Mouse (Mus musculus): ENCODE results near the gene Mxra8.

The Mxra8 gene

DNA sequence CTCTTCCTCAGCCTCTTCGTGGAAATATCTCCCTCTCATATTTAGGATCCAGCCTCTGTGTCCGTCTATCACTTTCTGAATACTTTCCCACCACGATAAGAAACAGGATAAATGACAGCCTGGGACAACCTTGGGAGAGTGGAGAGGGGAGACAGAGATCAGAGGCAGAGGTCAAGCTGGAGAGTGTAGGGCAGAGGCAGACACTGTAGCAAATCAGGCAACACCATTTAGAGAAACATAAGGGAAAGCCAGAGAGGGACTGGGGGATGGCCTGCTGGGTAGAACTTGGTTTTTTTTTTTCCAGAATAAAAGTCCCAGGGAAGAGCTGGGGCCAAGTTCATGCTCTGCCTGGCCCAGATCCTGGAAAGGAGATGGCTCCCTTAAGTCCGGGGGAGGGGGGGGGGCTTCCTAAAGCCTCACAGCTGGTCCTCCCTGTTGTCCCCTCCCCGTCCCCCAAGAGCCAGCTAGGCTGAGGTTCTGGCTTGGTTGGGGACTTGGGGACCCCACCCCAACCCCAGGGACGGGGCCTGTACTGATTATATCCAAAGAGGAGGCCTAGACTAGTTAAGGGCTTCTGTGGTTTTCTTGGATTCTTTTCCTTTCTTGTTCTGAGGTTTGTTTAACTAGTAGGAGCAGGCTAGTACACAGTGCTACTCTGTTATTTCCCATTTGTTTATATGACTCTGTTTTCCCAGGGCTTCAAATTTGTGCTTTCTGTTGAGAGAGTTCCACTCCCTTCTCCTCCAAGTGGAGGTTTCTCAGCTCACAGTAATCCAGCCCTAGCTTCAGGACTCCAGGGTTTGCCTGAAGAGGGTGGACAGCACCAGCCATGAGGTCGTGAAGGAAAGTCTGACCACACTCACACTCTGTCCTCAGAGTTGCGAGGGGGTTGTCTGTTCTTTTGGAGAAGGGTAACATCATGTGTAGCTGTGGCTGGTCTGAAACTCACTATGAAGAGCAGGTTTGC lies 1.0 kb upstream of the Mxra8 start:
- no peak for DNase-seq

GRCm38 (mm10) chr4:155840076-155841002 lies 859 bp downstream of the Mxra8 start:
- DNase-seq = peak; percentile 60

GRCm38 (mm10) chr4:155841003-155841454 lies 1.5 kb downstream of the Mxra8 start:
- peak; percentile 61 for DNase-seq

GRCm38 (mm10) chr4:155841651-155842270 lies 2.3 kb downstream of the Mxra8 start:
- peak; percentile 67 for DNase-seq

DNA sequence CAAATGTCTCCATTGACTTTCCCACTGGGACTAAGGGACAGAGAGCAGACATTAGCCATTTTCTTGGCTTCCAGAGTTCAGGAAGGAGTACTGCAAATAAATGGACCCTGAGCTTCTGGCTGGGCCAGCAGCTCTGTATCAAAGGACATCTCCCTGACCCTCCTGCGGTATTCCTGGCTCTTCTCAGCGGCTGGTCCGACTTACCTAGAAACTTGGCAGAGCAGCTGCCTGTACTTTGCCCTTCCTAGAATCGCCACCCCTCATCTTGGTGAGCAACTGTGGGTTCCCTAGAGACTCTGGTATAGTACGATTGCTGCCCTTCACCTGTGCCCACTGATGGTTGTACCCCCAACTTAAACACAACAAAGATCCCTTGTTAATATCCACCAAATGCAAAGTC lies 3.8 kb downstream of the Mxra8 start:
- DNase-seq = no peak

GRCm38 (mm10) chr4:155846871-155847578 lies 7.5 kb downstream of the Mxra8 start, which contains the start of gene Dvl1:
Dvl1 (plus strand) TSS chr4:155847402.
- DNase-seq = peak; percentile 91

- peak; percentile 77 for DNase-seq
These were observed 8.3 kb downstream of the Mxra8 start for GRCm38 (mm10) chr4:155847591-155848352.

DNA sequence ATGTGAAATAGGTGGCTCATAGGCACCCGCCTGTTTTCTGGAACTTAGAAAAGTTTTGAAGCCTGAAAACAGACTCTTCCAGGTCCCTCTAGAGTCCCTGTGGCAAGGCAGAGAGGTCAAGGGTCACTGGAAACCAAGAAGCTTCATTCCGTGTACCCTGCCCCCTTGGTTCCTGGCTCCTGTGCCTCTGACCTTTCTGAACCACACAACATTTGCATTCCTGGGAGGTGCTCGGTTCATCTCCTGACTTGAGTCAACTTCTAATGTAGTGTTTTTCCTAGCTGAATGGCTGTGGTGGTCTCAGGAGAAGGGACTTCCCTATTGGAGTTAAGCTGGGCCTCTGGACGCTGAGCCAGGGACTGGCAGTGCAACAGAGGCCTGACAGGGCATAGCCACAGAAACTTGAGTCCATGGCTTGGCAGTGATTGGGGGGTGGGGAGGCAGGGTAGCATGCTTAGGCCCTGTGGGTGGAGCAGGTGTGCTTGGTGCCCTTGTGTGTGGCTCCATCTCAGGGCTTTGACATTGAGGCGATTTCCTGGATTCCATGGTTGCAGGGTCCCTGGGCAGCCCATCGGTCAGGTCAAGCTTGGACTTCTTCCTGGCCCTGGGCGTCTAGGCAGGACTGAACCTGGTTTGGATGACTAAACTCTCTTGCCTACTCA lies 9.1 kb downstream of the Mxra8 start:
- peak; percentile 50 for DNase-seq

DNA sequence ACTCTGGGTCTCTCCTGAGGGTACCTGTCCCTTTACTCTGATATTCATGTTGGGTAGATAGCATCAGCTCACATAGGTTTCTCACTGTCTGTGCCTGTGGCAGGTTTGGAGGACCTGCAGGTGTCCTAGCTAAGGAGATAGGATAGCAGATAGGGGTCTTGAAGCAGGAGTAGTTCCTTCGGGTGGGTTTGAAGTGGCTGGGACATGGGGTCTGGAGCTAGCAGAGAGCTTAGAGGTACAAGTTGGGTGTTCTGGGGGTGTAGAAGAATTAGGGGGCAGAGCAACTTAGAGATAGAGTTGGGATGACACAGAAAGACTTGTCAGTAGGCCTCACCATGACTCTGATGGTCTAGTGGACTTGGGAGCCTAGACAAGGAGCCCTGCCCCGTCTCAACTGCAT lies 9.9 kb downstream of the Mxra8 start:
- no peak for DNase-seq

- DNase-seq = peak; percentile 28
These were observed 10.4 kb downstream of the Mxra8 start for GRCm38 (mm10) chr4:155849792-155850451.

- DNase-seq = peak; percentile 21
These were observed 11.9 kb downstream of the Mxra8 start for GRCm38 (mm10) chr4:155851368-155851767.

- peak; percentile 76 for DNase-seq
These were observed 12.5 kb downstream of the Mxra8 start for GRCm38 (mm10) chr4:155851951-155852411.

GRCm38 (mm10) chr4:155853421-155853820 lies 13.9 kb downstream of the Mxra8 start:
- no peak for DNase-seq

DNA sequence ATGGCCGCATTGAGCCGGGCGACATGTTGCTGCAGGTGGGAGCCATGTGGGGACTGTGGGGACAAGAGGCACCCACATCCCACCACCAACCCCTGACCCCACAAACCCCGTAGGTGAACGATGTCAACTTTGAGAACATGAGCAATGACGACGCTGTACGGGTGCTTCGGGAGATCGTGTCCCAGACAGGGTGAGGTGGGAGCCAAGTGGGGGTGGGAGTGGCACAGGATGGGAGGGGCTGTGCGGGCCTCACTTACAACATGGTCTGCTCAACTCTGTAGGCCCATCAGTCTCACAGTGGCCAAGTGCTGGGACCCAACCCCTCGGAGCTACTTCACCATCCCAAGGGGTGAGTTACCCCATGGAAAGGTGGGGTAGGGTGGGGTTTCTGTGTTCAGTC lies 15.5 kb downstream of the Mxra8 start:
- peak; percentile 34 for DNase-seq

GRCm38 (mm10) chr4:155856071-155856470 lies 16.6 kb downstream of the Mxra8 start:
- DNase-seq = peak; percentile 61

DNA sequence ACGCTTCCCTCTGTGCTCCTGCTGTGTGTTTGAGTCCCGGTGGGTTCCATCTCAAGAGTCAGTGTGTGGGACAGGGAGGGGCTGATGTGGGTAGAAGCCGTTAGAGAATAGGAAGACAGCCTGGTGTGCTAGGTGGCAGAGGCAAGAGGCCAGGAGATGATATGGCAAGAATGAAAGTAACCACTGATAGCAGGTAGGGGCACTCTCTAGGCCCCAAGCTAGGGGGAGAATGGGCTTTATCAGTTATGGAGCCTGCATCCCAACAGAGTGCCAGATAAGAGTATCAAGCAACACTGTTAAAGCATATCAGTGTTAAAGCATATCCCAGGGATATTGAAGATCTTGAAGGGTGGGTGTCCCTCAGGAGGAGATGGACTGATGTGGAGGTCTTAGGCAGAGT lies 17.4 kb downstream of the Mxra8 start:
- peak; percentile 3 for DNase-seq

DNA sequence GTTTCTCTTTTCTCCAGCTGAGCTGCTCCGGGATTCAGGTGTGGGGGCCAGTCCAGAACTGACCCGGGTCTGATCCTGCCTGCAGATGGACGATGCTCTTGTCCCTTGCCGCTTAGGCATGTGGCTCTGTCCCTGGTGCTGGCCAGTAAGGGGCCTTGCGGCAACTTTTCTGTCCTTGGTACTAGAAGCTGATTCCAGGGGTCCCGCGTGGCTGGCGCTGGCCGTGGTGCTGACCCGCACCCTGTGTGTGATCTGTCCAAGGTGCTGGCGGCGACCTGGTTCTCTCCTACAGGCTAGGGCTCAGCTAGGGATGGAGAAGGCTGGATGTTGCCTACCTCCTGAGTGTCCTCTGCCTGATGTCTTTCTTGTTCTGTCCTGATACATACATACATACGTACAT lies 19.8 kb downstream of the Mxra8 start:
- peak; percentile 13 for DNase-seq

DNA sequence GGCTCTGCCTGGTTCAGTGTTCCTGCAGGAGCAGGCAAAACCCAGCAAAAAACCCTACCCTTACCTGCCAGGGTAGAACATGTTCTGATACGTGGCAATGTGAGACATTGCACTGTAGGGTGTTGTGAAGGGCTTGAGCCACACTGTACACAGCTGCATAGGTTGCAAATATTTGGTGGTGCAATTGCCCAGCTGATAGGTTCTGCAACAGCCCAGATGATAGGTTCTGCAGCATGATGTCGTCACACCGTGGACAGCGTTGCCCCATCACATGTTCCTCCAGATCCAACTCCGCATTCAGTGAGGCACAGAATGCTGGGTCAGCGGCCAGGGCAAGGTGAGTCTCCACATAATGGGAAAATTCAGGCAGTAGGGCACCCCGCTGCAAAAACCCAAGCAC lies 22.3 kb downstream of the Mxra8 start:
- DNase-seq = peak; percentile 7

DNA sequence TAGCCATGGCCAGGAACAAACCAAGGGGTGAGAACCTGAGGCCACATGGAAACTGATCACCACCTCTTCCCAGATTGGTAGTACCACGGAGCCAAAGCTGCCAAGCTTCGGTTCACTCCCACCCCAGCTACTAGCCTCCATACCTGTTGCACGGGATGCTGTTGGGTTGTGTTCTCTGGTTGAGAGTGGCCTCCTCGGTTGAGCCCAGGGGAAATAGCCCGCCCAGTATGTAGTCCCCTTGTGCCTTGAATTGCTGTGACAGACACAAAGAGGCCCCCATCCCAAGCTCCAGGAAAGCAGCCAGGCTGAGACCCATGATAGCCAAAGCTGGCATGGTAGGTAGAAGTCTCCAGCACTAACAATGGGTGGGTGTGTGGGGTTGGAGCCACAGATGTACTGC lies 23.5 kb downstream of the Mxra8 start, which contains the start of gene Tas1r3:
Tas1r3 (minus strand) TSS at position 362 of the 400 bp plus-strand sequence.
- peak; percentile 14 for DNase-seq
